Mouse (Mus musculus) myocyte (in vitro differentiated cells): ENCODE results near the gene Zbtb3.

Experiments
- CEBPB ChIP-seq: IDR thresholded peaks from 2 replicates; pipeline ENCODE4 v1.6.1; 2011; ENCODE audit warnings: mild to moderate bottlenecking, moderate library complexity; ENCODE audit not compliant: poor library complexity, insufficient read depth, severe bottlenecking
- E2F4 ChIP-seq: IDR thresholded peaks from one replicate; pipeline ENCODE4 v1.6.1; 2011; ENCODE audit warnings: mild to moderate bottlenecking, control low read depth, moderate library complexity; ENCODE audit not compliant: insufficient read depth
- MAX ChIP-seq: IDR thresholded peaks from one replicate; pipeline ENCODE4 v1.6.1; 2011; ENCODE audit warnings: low read depth, mild to moderate bottlenecking, control low read depth
- MYOD1 ChIP-seq, 3 experiments: IDR thresholded peaks; one replicate each; pipeline ENCODE4 v1.6.1; 2011; ENCODE audit warnings: control low read depth in 2 of 3, low read depth in 2 of 3, mild to moderate bottlenecking in 2 of 3, moderate library complexity in 1 of 3; ENCODE audit not compliant: insufficient read length in 2 of 3, control insufficient read depth in 1 of 3
- MYOG ChIP-seq, 3 experiments: IDR thresholded peaks; one replicate each; pipeline ENCODE4 v1.6.1; 2011; ENCODE audit warnings: control low read depth in 2 of 3, low read depth in 2 of 3, mild to moderate bottlenecking in 2 of 3; ENCODE audit not compliant: insufficient read length in 2 of 3, control insufficient read depth in 1 of 3, insufficient read depth in 1 of 3
- POLR2A ChIP-seq: IDR thresholded peaks from one replicate; pipeline ENCODE4 v1.6.1; 2011; ENCODE audit warnings: low read depth, mild to moderate bottlenecking, control low read depth, moderate library complexity; ENCODE audit not compliant: insufficient read length
- POLR2AphosphoS2 ChIP-seq: IDR thresholded peaks from one replicate; pipeline ENCODE4 v1.6.1; 2011; ENCODE audit warnings: low read depth, control low read depth; ENCODE audit not compliant: insufficient read length
- TCF12 ChIP-seq: IDR thresholded peaks from one replicate; pipeline ENCODE4 v1.6.1; 2011; ENCODE audit warnings: mild to moderate bottlenecking, control low read depth; ENCODE audit not compliant: poor library complexity, insufficient read depth, severe bottlenecking
- USF1 ChIP-seq: IDR thresholded peaks from one replicate; pipeline ENCODE4 v1.6.1; 2011; ENCODE audit warnings: low read depth, mild to moderate bottlenecking, control low read depth, moderate library complexity

- no peak for TF ChIP-seq MAX
- TF ChIP-seq POLR2A = no peak
- TF ChIP-seq CEBPB = no peak
- TF ChIP-seq MYOG (IDR thresholded peaks at IDR 0.05; ENCODE audit: control insufficient read depth in 1 of 3, insufficient read depth in 1 of 3, insufficient read length in 2 of 3, low read depth in 2 of 3) = no peak
- TF ChIP-seq MYOD1 (IDR thresholded peaks at IDR 0.05; ENCODE audit: control insufficient read depth in 1 of 3, insufficient read length in 2 of 3, low read depth in 2 of 3) = no peak
- no peak for TF ChIP-seq E2F4
- TF ChIP-seq TCF12 = no peak
- TF ChIP-seq POLR2AphosphoS2 = no peak
- TF ChIP-seq USF1 = no peak
Measured at GRCm38 (mm10) chr19:8818301-8818798, 16.0 kb downstream of the Zbtb3 start.
